Mouse (Mus musculus): ENCODE measurements at regions not wholly inside any gene's neighbourhood (a gene's known extent, or its start where the extent isn't known, plus 50 kb on each side); places are given as distances from the start of the nearest gene placed in this dataset.

DNA sequence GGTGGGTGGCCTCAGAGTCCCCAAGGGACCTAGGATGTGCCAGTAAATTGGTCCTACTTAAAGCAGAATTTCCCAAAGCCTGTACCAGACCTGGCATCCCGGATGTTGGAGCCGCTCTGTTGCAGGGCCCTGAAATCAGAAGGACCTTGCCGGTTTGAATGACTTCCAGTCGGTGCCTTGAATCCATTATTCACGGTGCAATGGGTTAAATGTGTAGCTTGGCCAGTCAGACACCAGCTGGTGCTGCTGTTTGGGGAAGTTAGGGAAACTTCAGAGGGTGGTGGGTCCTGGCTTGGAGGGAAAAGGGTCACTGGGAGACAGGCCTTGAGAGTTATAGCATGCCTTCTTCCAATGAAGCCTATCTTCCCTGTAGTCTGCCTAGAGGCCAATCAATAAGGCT, 135.5 kb upstream of the Tbx3 start:
- TF ChIP-seq CTCF (IDR thresholded peaks at IDR 0.05; ENCODE audit: low read depth): no peak
- no peak for TF ChIP-seq EP300 (IDR thresholded peaks at IDR 0.05; ENCODE audit: low read depth)
